Mouse (Mus musculus) limb, embryonic 12.5 days (tissue): ENCODE measurements at regions not wholly inside any gene's neighbourhood (a gene's known extent, or its start where the extent isn't known, plus 50 kb on each side); places are given as distances from the start of the nearest gene placed in this dataset.

Experiments
- ATAC-seq: fragments of 200-750 bp; cut with Nextera tagmentation; 2 replicates; pipeline ENCODE4 v1.8.0; 2017; ENCODE audit warnings: low read depth, moderate TSS enrichment; ENCODE audit not compliant: insufficient number of reproducible peaks, insufficient read depth, low FRiP score, low TSS enrichment
- H3K27ac ChIP-seq: fragments of 300-500 bp; sonication (generic); 2 replicates; pipeline ENCODE4 v1.5.1; 2016; ENCODE audit warnings: mild to moderate bottlenecking, moderate library complexity
- H3K27me3 ChIP-seq: fragments of 300-500 bp; sonication (generic); 2 replicates; pipeline ENCODE4 v1.6.1; 2016; ENCODE audit warnings: mild to moderate bottlenecking, moderate library complexity
- H3K36me3 ChIP-seq: fragments of 300-500 bp; sonication (generic); 2 replicates; pipeline ENCODE4 v1.6.1; 2016; ENCODE audit warnings: mild to moderate bottlenecking, moderate library complexity
- H3K4me1 ChIP-seq: fragments of 300-500 bp; sonication (generic); replicated peaks from 2 replicates; pipeline ENCODE4 v1.6.1; 2016
- H3K4me2 ChIP-seq: fragments of 300-500 bp; sonication (generic); 2 replicates; pipeline ENCODE4 v1.6.1; 2016; ENCODE audit warnings: mild to moderate bottlenecking, moderate library complexity
- H3K4me3 ChIP-seq: fragments of 300-500 bp; sonication (generic); replicated peaks from 2 replicates; pipeline ENCODE4 v1.5.1; 2016; ENCODE audit warnings: mild to moderate bottlenecking
- H3K9ac ChIP-seq: fragments of 300-500 bp; sonication (generic); replicated peaks from 2 replicates; pipeline ENCODE4 v1.6.1; 2016; ENCODE audit warnings: mild to moderate bottlenecking, moderate library complexity
- H3K9me3 ChIP-seq: fragments of 300-500 bp; sonication (generic); 2 replicates; pipeline ENCODE4 v1.6.1; 2016; ENCODE audit warnings: mild to moderate bottlenecking, moderate library complexity
- WGBS: fragments of 180-500 bp; shearing (Covaris S2); methylation state at CpG from one replicate; pipeline ENCODE4 v1.1.7; 2016; 5-methylcytosine and 5-hydroxymethylcytosine counted together

GRCm38 (mm10) chr3:133880626-133881025, 335.7 kb upstream of the Tet2 start:
- Histone ChIP-seq H3K36me3 (no peaks in the 10 kb centered on the region), H3K4me2 (no peak overlapping the region), H3K4me3 (no peak overlapping the region), H3K9me3 (no peaks in the 10 kb centered on the region), H3K27me3 (no peaks in the 10 kb centered on the region), H3K4me1 (peaks cover 29% of the 10 kb centered on the region), H3K27ac (no peak overlapping the region), H3K9ac (no peak overlapping the region)
- WGBS: 4% methylated on average over 1 of the region's 1 CpGs
- ATAC-seq: no peak

DNA sequence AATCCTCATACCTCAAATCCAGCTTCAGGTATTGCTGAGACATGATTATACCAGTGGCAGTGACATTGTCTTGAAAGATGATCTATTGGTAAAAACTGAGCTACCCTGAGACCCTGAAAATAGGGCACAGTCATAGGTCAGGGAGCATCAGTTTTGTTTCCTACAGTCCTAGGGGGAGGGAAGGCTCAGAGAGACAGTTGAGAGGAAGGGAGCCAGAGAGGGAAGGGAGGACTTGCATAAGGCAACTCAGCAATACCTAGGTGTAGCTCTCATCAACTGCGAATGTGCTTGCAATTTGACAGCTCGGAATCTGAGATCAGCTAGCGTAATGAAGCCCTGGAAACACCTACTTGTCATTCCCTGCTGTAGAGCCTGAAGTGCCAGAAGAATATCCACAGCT, 334.4 kb upstream of the Cxxc4 start:
- H3K9ac ChIP-seq: no peak overlapping the region
- H3K27me3 ChIP-seq: no peaks in the 10 kb centered on the region
- no peak for ATAC-seq
- no peak overlapping the region for H3K4me3 ChIP-seq
- 73% methylated on average over 3 of the region's 3 CpGs for WGBS
- H3K9me3 ChIP-seq: no peaks in the 10 kb centered on the region
- H3K4me1 ChIP-seq: no peaks in the 10 kb centered on the region
- H3K36me3 ChIP-seq: no peaks in the 10 kb centered on the region
- H3K27ac ChIP-seq: no peak overlapping the region
- no peak overlapping the region for H3K4me2 ChIP-seq

DNA sequence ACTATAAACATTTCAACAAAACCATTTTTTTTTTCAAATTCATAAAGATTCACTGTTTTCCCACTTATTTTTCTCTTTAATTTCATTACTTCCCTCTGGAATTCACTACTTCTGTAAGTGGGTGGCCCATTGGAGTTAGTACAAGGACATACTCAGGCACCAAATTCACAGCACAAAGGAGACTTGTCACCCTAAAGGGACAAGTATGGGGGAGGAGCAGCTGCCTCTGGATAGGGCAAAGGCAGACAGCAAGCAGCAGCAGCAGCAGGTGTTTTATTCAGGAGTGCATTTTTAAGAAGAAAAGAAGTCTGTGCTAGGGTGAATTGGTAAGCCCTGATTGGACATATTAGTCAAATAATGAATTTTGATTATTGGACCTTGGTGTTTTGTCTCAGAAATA, 314.1 kb upstream of the Cxxc4 start:
- H3K9me3 ChIP-seq: no peaks in the 10 kb centered on the region
- no peak overlapping the region for H3K9ac ChIP-seq
- H3K36me3 ChIP-seq: no peaks in the 10 kb centered on the region
- H3K27me3 ChIP-seq: no peaks in the 10 kb centered on the region
- no peaks in the 10 kb centered on the region for H3K4me1 ChIP-seq
- no peak overlapping the region for H3K27ac ChIP-seq
- ATAC-seq: no peak
- H3K4me2 ChIP-seq: no peak overlapping the region
- no peak overlapping the region for H3K4me3 ChIP-seq

DNA sequence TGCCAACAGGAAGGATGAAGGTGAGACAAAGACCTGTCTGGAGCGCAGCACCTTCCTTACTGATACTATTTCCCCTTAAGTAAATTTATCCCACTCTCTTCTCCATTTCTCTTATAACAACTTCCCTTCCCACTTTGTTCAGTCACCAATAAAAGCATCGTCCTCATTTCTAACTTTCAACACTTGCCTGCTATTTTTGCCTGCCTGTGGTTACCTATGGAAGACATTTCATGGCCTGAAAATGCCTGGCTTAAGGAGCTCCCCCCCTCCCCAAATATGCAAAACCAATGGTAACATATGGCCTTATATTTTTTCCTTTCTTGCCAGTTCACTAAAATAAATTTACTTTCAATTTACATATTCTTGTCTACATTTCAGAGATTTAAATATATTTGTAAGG, 271.0 kb upstream of the Cxxc4 start:
- no peak overlapping the region for H3K27ac ChIP-seq
- no peaks in the 10 kb centered on the region for H3K36me3 ChIP-seq
- no peaks in the 10 kb centered on the region for H3K27me3 ChIP-seq
- ATAC-seq: no peak
- no peak overlapping the region for H3K4me3 ChIP-seq
- 79% methylated on average over 2 of the region's 2 CpGs for WGBS
- H3K9me3 ChIP-seq: no peaks in the 10 kb centered on the region
- no peaks in the 10 kb centered on the region for H3K4me1 ChIP-seq
- H3K9ac ChIP-seq: no peak overlapping the region
- no peak overlapping the region for H3K4me2 ChIP-seq

DNA sequence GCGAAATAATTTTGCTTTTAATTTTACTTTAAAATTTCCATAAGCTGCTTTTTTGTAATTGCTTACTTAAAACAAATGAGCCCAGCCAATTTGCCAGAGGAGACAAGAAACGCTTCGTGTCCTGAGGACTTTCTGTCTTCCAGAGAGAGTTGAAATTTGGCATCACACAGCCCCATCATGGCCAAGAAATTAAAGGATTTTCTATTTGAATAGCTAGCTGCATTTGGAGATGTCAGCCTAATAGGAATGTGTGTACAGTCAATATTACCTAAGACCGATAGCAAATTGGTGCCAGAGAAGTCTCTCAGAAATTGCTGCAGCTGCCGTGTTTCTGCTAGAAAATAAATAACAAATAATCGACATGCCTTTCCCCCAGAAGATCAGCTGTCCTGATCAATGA, 268.1 kb upstream of the Cxxc4 start:
- Histone ChIP-seq H3K27me3 (no peaks in the 10 kb centered on the region), H3K36me3 (no peaks in the 10 kb centered on the region), H3K9ac (no peak overlapping the region), H3K9me3 (no peaks in the 10 kb centered on the region), H3K4me1 (no peaks in the 10 kb centered on the region), H3K4me3 (no peak overlapping the region), H3K4me2 (no peak overlapping the region), H3K27ac (no peak overlapping the region)
- no peak for ATAC-seq
- WGBS: 88% methylated on average over 6 of the region's 6 CpGs

- Histone ChIP-seq H3K4me3 (no peak overlapping the region), H3K27ac (no peak overlapping the region), H3K9me3 (no peaks in the 10 kb centered on the region), H3K4me2 (no peak overlapping the region), H3K4me1 (no peaks in the 10 kb centered on the region), H3K27me3 (no peaks in the 10 kb centered on the region), H3K9ac (no peak overlapping the region), H3K36me3 (no peaks in the 10 kb centered on the region)
- no peak for ATAC-seq
- WGBS: 64% methylated on average over 2 of the region's 2 CpGs
Observed at GRCm38 (mm10) chr3:133972774-133973173, 263.5 kb upstream of the Cxxc4 start.

DNA sequence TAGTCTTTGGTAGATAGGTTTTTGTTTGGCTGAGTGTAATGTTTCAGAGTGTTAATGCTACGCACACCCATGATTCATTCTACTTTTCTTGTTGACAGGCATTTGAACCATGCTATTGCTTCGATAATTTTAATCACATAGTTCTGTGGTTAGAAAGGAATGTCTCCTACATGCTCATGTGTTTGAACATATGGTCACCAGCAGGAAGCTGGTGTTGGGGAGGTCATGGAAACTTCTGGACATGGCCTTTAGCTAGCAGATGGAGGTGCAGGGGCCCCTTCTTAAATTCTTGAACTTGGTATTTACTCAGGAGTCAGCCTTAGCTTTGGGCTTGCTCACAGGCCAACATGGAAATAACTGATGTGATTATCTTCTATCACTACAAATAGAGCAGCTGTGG, 248.6 kb upstream of the Cxxc4 start:
- H3K36me3 ChIP-seq: no peaks in the 10 kb centered on the region
- no peaks in the 10 kb centered on the region for H3K27me3 ChIP-seq
- H3K9ac ChIP-seq: no peak overlapping the region
- 76% methylated on average over 2 of the region's 2 CpGs for WGBS
- no peak overlapping the region for H3K4me2 ChIP-seq
- H3K27ac ChIP-seq: no peak overlapping the region
- no peaks in the 10 kb centered on the region for H3K4me1 ChIP-seq
- H3K4me3 ChIP-seq: no peak overlapping the region
- ATAC-seq: no peak
- H3K9me3 ChIP-seq: no peaks in the 10 kb centered on the region

DNA sequence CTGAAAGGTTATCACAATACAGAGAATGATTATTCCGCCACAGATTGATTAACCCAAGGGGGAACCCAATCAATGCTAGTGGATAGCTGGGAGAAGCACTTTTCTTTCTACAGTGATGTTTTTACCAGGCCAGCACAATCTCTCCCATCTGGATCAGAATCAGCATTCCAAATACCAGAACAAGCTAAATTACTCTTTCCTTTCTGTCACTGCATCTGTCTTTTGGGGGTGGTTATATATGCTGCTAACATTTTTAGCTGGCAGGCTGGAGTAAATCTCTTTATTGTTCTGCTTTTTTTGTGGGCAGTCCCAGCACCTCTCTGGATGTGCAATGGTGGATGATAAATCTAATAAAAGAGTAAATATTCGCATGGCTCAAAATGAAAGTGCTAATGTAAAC, 242.3 kb upstream of the Cxxc4 start:
- 79% methylated on average over 2 of the region's 2 CpGs for WGBS
- H3K4me1 ChIP-seq: no peaks in the 10 kb centered on the region
- no peaks in the 10 kb centered on the region for H3K27me3 ChIP-seq

DNA sequence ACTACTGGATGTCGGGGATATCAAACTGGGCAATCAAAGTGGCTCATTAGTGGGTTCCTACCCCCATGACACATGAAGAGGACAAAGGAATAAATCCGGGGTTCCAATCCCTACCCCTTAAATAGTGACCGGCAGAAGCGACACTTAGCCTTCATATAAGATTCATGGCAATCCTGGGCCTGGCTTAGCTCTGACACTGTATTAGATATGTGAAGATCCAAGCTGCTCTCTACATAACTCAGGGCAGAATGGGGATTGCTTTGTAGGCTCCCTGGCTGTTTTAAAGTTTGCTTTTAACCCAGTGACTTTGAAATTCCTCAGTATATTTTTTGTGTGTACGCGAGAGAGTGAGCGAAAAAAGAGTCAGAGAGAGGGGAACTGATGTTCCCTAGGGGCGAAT, 236.3 kb upstream of the Cxxc4 start:
- Histone ChIP-seq H3K27ac (no peak overlapping the region), H3K4me1 (0 out of 2 replicates have a peak, but pooled peaks cover 4% of the 10 kb centered on the region), H3K9ac (no peak overlapping the region), H3K36me3 (no peaks in the 10 kb centered on the region), H3K9me3 (no peaks in the 10 kb centered on the region), H3K4me3 (no peak overlapping the region), H3K27me3 (no peaks in the 10 kb centered on the region), H3K4me2 (no peak overlapping the region)
- no peak for ATAC-seq
- 81% methylated on average over 8 of the region's 8 CpGs for WGBS

More for the DNA sequence above, 242.3 kb upstream of the Cxxc4 start:
- H3K9ac ChIP-seq: no peak overlapping the region
- no peak overlapping the region for H3K4me2 ChIP-seq
- ATAC-seq: no peak
- no peak overlapping the region for H3K4me3 ChIP-seq
- no peaks in the 10 kb centered on the region for H3K9me3 ChIP-seq
- H3K36me3 ChIP-seq: no peaks in the 10 kb centered on the region
- H3K27ac ChIP-seq: no peak overlapping the region

DNA sequence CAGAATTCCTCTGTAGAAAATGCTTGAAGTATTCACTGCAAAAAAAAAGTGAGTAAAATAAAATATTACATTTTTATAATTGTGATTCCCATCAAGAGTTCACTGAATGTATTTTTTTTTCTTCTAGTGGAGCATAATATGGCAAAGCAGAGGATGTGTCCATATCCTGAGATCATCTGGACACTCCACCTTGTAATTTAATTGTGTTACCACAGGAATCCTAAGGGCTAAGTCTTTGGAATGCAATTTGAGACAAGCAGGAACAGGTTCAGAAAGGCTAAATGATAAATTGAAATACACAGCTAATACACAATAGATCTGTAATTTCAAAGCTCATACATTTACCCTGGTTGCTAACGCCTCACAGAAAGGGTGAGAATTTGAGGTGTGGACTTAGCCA, 235.7 kb upstream of the Cxxc4 start:
- H3K36me3 ChIP-seq: no peaks in the 10 kb centered on the region
- no peak for ATAC-seq
- 71% methylated on average over 1 of the region's 1 CpGs for WGBS
- H3K4me1 ChIP-seq: 0 out of 2 replicates have a peak, but pooled peaks cover 4% of the 10 kb centered on the region
- no peak overlapping the region for H3K4me2 ChIP-seq
- no peaks in the 10 kb centered on the region for H3K27me3 ChIP-seq
- H3K4me3 ChIP-seq: no peak overlapping the region
- no peak overlapping the region for H3K27ac ChIP-seq
- H3K9me3 ChIP-seq: no peaks in the 10 kb centered on the region
- H3K9ac ChIP-seq: no peak overlapping the region

GRCm38 (mm10) chr3:134014805-134015204, 221.5 kb upstream of the Cxxc4 start:
- 0 out of 2 replicates have a peak, but pooled peaks cover 5% of the 10 kb centered on the region for H3K4me1 ChIP-seq
- WGBS: 34% methylated on average over 2 of the region's 2 CpGs
- no peak overlapping the region for H3K27ac ChIP-seq
- H3K9ac ChIP-seq: no peak overlapping the region
- H3K4me3 ChIP-seq: no peak overlapping the region
- no peaks in the 10 kb centered on the region for H3K9me3 ChIP-seq
- no peak overlapping the region for H3K4me2 ChIP-seq
- no peak for ATAC-seq
- no peaks in the 10 kb centered on the region for H3K27me3 ChIP-seq
- H3K36me3 ChIP-seq: no peaks in the 10 kb centered on the region

- no peak for ATAC-seq
- H3K9ac ChIP-seq: no peak overlapping the region
- WGBS: 85% methylated on average over 3 of the region's 3 CpGs
- no peaks in the 10 kb centered on the region for H3K9me3 ChIP-seq
- no peaks in the 10 kb centered on the region for H3K27me3 ChIP-seq
- no peak overlapping the region for H3K27ac ChIP-seq
- H3K4me3 ChIP-seq: no peak overlapping the region
- H3K36me3 ChIP-seq: no peaks in the 10 kb centered on the region
- 0 out of 2 replicates have a peak, but pooled peaks cover 5% of the 10 kb centered on the region for H3K4me1 ChIP-seq
- no peak overlapping the region for H3K4me2 ChIP-seq
Observed at GRCm38 (mm10) chr3:134015412-134015811, 220.9 kb upstream of the Cxxc4 start.
